Mouse (Mus musculus): ENCODE results near the gene Ly6g6f.
A peak's percentile ranks its signal among the peaks of the same experiment; 100 is the strongest.

Gene Ly6g6f

DNA sequence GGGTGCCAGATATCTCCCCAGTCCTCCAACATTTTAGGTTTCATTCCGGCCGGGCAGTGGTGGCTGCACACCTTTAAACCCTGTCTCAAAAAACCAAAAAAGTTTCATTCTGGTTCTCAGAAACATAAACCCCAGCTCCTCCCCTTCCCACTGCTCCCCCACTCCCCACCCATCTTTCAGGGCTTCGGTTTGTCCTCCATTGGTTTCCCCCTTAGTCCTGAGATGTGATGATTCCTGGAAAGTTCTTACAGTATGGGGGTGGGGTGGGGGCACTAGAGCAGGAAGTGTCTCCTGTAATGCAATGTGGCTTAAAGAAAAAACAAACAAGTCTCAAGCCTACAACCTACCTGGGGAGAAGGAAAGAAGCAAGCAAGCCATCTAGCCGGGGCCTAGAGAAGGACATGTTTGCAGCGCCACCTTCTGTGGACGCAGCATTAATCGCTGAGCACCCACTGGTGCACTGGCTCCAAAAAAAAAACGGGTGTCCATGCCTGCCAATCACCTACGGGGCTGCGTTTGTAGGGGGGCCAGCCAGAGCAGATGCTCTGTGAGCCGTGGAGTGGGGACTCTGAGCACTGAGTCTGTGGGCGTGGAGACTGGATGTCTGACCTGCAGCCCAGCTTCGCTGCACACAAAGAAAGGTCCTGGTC is 20.5 kb upstream of the Ly6g6f start:
- DNase-seq (ENCODE audit: low spot score), result no peak

DNA sequence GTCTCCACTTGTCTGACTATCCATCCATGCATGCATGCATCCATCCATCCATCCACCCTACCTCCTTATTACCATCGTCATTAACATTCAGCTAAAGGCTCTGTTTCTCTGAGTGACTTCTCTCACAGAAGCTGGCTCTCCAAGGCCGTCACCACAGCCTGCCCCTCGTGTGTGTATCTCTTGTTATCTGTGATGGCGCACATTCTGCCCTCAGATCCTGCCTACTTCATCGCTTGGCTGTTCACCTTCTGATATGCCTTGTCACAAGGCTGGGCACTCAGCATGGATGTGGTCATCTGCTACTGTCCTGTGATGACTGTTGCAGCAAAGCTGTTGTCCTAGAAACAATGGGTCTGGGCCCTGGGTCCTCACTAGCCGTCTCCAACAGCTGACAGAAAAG is 19.3 kb upstream of the Ly6g6f start:
- no peak for DNase-seq (ENCODE audit: low spot score)

DNA sequence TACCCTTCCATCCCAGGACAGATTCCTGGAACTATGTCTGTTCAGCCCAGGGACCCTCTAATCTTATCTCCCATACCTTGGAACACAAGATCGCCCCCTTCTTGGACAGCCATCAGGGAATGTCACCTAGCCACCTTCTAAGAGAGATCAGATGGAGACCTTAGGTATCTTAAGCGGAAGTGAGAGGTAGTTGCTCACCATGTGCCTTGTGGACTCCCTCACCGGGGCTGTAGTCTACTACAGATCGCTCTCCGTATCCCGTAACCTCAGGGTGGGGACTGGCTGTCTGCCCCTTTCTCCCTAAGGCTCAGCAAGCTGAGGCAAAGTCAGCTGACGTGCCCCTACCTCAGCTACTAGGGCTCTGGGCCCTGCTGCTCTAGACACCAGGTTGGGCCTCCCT is 18.7 kb upstream of the Ly6g6f start:
- no peak for DNase-seq (ENCODE audit: low spot score)

DNA sequence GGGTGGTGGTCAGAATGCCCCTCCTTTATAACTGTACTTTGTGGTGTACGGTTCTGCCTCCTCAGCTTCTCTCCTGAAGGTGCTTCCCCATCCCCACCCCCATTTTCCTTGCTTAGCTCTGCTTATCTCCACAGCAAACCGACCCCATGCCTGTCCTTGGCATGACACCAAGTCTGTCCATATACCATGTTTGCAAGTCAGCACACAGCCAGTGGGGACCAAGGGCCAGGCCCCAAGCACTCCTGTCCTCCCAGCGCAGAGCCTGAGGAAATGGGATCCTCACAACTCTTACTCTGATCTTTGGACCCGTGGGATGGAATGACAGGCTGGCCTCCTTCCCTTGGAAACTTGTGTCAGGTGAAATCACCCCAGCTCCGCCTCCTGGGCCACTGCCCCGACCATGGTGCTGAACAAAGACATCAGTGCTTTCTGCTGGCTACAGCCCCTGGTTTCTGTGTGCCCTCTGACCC is 17.8 kb upstream of the Ly6g6f start:
- DNase-seq (ENCODE audit: low spot score), result no peak

DNA sequence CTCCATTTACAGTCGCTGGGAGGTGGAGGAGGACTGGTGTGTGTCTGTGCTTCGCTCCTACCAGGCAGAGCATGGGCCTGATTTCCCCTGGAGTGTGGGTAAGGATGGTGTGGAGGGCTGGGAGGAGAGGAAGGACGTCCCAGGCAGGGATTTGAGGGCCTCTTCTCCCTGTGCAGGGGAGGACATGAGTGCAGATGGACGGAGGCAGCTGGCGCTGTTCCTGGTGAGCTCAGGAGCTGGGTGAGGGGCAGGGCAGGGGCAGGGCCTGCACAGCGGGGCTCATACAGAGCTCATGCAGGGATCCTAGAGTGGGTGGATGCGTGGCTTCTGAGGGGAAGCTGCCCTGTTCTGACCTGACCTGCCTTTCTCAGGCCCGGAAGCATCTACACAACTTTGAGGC is 16.9 kb upstream of the Ly6g6f start:
- no peak for DNase-seq (ENCODE audit: low spot score)

DNA sequence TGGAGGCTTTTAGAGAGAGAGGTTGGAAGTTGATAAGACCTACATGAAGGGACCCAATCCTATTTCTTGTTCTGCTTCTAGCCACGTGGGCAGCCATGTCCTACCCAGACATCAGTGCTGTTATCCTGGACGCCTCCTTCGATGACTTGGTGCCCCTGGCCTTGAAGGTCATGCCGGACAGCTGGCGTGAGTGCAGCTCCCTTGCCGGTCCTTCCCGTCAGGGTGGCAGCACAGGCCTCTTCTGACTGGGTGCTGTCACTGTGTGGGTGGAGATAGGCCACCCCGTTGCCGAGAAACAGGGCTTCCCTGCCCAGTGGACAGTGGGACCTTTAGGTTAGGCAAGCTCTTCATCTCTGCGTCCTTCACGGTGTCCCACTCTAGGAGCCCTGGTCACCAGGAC is 15.8 kb upstream of the Ly6g6f start:
- no peak for DNase-seq (ENCODE audit: low spot score)

DNA sequence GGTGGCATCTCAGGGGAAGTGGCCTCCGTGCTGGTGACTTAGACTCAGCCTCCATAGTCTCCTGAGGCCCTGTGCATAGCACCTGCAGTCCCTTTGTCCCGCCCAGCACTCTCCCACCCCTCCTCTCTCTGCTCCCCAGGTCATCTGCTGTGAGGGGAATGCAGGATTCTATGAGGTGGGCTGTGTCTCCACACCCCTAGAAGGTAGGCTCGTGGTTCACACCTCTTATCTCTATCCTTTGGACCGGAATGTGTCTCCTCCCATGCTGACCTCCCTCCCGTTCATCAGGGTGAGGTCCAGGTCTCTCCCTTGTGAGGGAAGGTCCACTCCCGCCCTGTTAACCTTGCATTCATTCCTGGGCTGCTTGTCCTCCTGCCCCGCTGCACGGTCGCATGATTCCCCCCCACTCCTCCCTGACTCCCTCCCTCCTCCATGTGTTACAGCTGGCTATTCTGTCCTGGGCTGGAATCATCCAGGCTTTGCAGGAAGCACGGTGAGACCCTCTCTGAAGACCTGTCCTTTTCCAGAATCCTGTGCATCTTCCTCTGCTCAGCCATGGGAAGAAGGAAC is 14.9 kb upstream of the Ly6g6f start:
- no peak for DNase-seq (ENCODE audit: low spot score)

DNA sequence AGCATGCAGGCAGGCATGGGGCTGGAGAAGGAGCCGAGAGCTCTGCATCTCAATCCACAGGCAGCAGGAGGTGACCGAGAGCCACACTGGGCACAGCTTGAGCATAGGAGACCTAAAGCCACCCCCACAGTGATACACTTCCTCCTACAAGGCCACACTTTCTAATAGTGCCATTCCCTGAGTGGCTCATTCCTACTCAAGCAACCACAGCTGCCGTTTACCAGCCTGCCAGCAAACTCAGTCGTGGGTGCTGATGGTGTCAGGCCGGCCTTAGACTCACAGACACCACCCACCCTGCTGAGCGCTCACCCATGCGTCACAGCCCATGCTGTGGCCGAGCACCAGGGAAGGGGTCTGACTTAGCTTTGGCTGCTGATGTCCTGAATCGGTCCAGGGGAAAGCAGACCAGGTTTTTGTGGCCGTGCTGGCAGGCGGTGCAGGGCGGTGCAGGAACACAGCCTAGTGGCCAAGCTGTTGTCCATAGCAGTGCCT is 11.8 kb upstream of the Ly6g6f start:
- DNase-seq (ENCODE audit: low spot score), result peak; percentile 43

DNA sequence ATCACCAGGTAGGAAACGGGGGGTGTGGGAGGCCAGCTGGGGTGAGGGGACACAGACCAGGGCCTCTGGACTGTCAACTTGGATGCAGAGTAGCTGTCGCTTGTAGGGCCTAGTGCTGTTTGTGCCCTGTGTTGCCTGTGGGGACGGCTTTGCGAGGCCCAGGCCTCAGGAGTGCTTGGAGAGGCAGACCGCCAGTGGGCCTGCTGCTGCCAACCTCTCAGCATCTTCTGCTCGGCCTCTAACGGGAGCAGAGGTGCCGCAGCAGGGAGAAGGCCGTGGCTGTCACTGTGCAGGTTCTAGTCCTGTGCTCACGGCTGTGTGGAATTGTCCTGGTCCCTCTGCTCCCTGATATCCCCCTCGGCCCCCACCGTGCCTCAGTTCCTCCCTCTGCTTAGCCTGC is 11.2 kb upstream of the Ly6g6f start:
- DNase-seq (ENCODE audit: low spot score), result no peak

DNA sequence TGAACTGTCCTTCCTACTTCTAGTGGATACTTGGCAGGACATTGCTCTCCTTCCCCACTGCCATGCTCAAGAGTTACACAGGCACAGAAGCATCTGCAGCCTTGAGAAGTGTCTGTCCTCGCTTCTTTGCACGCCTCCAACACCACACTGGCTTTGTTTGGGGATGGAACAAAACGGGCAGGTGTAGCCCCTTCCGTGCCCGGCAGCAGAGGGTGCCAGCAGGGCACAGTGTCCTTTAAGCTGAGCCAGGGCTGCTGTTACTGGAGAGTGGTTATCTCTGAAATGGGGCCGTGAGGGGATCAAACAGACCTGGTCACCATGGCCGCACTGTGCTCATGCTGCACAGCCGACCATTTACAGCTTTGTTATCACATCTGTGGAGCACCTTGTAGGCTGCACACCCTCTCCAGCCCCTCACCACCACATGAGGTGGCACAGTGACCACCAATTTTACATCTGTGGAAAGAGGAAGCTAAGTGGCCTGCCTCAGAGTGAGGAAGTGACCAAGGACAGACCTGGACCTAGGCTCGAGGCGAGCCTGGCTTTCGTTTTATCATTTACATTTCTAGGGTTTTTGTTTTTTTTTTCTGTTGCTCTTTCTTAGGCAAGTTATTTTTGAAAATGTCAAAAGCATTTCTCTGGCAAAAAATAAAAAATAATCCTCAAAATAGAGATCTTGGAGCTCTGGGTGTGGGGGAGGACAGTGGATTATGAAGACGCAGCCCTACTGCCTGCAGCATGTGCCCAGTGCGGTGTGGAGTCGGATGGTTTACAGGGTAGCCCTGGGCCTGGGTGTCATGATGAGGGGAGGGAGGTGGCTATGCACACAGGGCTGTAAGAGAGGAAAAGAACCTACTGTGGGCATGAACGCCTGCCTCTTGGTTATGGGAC is 9.3 kb upstream of the Ly6g6f start:
- no peak for DNase-seq (ENCODE audit: low spot score)

DNA sequence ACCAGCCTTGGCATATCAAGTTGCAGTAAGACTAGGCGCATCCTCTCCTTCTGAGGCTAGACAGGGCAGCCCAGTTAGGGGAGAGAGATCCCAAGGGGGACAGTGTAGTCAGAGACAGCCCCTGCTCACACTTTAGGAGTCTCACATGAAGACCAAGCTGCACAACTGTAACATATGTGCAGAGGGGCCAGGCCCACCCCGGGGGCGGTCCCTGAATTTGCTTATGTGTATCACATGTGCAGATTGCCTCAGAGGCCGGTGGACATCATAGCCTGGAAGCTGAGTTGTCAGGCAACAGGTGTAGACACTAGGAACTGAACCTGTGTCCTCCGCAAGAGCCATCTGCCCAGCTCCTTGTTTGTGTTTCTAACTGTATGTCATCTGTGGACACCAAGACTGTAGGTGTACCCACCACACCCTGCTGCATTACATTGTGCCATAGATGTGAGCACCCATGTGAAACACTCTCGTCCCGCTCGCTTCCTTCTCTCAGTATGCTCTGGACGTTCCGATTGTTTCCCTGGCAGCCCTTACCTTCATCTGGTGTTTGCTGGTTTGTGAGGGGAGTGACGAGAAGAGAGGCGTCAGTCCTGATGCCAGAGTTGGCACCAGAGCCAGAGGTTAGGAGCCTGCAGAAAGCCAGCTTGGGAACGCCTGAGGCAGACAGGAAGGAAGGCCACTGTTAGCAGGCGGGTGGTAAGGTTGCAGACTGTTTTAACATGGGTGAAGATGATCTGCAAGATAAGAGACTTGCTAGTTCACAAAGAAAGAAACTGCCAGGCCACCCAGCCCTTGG is 7.2 kb upstream of the Ly6g6f start:
- no peak for DNase-seq (ENCODE audit: low spot score)

DNA sequence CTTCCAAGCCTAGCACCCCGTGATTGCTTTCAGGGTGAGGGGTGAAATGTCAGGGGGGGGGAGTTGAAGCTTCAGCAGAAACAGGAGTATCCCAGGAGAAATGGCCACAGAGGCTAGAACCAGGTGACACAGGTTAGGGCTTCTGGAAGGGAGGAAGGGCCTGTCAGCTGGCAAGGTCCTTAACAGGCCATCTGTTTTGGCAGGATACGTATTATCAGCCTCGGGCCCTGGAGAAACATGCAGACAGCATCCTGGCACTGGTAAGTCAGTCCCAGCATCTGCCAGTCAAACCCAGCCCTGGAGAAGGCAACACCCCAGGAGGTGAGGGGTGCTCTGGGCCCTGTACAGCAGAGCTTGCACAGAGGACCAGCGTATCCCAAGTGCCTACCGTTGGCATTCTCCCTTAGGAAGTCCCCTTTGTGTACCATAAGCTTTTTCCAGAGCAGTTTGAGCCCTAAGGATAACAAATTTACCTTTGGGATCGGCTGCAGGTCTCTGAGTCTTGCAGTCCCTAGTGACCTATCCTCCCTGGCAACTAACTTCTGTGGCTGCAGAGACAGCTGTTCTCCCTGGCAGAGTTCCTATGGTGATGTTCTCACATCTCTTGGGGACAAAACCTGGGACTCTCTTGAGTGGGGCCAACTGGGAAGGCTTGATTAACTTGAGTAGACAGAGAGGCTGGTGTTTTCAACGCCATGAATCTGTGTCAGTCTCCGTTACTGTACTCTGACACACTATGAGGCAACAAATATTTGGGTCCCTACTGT is 4.9 kb upstream of the Ly6g6f start:
- no peak for DNase-seq (ENCODE audit: low spot score)

DNA sequence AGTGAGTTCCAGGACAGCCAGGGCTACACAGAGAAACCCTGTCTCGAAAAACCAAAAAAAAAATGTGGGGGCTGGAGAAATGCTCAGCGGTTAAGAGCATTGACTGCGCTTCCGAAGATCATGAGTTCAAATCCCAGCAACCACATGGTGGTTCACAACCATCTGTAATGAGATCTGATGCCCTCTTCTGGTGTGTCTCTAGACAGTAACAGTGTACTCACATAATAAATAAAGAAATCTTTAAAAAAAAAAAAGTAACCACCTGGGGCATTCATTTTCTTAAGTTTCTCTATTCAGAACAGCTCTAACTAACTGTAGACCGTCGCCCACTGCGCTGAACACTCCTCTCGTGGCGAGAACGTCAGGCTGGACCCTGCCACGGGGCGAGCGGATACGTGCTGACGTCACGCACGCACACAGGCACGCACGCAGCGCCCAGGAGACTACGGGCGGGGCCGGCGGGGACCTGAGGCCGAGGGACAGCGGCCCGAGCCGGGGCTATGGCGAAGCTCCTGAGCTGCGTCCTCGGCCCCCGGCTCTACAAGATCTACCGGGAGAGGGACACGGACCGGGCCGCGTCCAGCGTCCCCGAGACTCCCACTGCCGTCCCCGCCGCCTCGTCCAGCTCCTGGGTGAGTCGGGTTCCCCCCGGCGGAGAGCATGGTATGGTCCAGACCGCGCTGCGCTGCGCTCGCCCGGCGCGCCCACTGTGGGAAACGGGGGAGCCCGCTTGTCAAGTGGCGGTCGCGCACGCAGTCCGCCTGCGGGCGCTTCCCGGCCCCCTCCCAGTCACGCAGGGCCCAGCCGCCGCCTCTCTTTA is 3.6 kb upstream of the Ly6g6f start, which contains the start of gene Abhd16a:
Abhd16a (plus strand) TSS at position 439 of the 820 bp plus-strand sequence.
- peak; percentile 94 for DNase-seq (ENCODE audit: low spot score)

DNA sequence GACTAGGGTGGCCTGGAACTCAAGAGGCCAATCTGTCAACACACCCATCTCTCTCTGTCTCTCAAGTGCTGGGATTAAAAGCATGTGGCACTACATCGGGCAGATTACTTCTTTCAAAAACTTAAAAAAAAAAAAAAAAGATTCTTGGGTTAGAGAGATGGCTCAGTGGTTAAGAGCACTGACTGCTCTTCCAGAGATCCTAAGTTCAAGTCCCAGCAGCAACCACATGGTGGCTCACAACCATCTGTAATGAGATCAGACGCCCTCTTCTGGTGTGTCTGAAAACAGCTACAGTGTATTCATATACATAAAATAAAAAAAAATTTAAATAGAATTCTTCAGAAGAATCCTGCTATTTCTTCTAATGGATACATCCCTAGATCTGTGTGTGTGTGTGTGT is 2.7 kb upstream of the Ly6g6f start:
- DNase-seq (ENCODE audit: low spot score), result no peak

DNA sequence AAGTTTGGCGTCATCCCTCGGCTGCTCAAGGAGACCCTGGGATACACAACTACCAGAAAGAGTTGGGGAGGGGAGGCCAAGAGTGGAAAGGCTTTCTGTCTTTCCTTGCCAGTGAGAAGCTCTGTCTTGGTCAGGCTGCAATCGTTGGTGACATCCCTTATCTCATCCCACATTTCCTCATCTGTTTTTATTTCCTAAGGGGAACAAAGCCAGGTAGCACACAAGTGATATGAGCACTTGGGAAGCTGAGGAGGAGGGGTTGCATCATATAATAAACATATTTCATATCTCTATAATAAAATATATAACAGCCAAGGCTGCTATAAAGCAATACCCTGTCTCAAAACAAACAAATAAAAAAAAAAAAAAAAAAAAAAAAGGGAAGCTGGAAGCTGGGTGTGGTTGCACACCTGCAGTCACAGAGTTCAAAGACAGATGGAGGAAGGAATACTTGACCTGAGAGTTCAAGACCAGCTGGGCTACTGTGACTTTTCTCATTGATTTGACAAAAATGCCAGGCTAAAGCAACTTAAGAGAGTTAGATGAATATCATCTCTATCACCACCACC is 1.4 kb downstream of the Ly6g6f start:
- no peak for DNase-seq (ENCODE audit: low spot score)

DNA sequence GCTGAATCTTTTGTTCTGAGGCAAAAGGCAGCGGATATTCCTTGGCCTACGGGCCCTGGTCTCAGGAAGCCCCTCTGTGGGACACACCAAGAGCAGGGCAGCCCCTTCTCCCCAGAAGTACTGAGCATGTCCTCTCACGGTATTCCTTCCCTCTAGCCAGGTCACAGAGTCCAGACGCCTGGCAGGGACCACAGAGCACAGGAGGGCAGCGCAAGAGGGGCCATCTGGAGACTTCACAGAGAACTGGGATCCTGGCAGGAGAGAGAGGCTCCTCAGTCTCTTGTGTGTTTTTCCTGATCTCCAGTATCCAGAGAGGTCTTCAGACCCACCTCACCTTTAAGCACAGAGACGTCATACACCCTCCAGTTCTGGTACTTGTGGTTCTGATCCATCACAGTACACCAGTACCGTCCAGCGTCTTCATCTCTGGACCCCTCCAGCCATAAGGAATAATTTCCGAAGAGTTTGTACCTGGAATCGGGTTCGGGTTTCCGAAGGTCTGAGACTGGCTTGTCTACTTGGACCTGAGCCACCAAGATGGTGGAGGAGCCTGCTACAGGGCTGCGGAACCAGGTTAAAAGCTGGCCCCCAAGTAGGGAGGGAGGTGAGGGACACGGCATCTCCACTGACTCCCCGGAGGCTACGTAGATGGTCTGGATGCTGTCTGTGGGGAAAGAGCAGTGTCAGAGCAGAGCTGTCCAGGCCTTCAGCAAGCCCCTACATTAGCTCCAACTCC is 2.4 kb downstream of the Ly6g6f start:
- no peak for DNase-seq (ENCODE audit: low spot score)

DNA sequence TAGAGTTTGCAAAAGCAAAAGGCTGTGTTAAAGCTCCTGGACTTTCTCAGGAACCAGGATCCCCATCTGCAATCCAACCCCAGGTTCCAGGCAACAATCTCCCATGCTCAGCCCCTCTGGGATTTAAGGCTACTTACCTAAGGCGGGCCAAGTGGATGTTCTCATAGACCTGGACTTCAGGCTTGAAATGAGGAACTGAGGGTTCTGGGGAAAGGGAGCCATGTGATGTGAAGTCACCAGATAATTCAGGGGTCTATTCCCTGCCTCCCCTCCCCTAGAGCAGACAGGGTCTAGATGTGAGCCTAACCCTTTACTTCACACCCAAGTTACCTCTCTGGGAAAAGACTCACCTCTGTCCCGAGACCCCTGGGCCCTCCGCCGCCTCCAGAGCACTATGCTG is 4.7 kb downstream of the Ly6g6f start:
- DNase-seq (ENCODE audit: low spot score), result no peak

DNA sequence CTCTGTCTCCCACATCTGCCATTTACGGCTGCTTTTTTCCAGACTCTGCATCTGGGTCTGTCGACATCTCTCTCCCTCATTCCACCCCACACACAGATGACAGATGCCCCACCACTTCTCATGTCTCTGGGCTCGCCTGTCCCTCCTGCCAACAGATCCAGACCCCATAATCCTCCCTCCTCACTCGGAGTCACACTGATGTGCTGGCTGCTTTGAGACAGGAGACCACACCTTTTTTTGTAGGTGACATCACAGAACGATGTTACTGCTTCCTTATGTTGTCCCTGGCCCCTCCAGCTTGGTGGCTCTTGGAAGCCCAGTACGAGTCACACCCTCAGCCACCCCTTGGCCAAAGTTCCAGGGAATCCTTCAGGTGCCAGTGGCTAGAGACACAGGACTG is 5.2 kb downstream of the Ly6g6f start:
- no peak for DNase-seq (ENCODE audit: low spot score)

DNA sequence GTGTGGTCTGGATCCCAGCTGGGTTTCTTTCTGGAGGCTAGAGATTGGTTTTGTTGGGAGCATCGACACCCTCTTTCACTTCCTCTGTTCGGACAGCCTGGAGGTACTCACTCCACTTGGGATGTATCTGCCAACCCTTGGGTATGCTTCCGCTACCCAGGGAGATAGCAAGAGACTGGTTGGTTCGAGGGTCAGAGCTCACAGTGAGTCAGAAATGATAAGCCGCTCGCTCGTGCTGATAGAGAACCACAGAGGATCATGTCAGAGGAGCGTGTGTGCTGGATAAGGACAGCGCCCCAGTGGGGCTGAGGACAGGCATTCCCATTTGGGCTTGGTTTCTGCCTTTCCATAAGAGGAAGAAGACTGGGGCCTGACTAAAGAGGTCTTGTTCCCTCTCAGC is 5.6 kb downstream of the Ly6g6f start:
- DNase-seq (ENCODE audit: low spot score), result no peak
